Mouse (Mus musculus): ENCODE results near the gene Ccdc9. TPM values are rescaled to one million over a fixed set of nuclear protein-coding genes. Genes with fewer than 3 reads are reported as not detected.
A peak's percentile ranks its signal among the peaks of the same experiment; 100 is the strongest.
"Not testable (repeated sequence)": the region's sequence is repeated elsewhere in the genome, so short reads cannot be mapped to it uniquely, and the experiment has no call there.

Ccdc9 gene
- total RNA-seq, 1 experiment from 2014 or later = 53.6 TPM

DNA sequence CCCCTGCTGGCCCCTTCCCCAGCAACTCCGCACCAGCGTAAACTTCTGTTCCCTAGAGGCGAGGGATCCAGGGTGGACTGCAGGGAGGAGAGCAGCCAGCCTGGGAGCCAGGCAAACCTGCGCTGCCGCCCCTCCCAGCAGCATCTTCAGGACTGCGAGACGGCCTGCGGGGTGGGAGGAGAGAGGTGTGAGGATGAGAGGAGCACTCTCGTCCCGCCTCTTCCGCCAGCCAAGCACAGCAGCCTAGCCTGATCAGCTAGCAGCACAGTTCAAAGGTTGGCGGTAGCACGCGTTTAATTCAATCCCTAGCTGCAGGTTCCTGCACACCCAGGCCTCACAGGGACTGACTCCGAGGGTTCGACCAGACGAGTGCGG, 12.8 kb downstream of the Ccdc9 start:
- ATAC-seq (replicated peaks; ENCODE audit: low read depth, poor library complexity, severe bottlenecking) = peak; percentile 57

DNA sequence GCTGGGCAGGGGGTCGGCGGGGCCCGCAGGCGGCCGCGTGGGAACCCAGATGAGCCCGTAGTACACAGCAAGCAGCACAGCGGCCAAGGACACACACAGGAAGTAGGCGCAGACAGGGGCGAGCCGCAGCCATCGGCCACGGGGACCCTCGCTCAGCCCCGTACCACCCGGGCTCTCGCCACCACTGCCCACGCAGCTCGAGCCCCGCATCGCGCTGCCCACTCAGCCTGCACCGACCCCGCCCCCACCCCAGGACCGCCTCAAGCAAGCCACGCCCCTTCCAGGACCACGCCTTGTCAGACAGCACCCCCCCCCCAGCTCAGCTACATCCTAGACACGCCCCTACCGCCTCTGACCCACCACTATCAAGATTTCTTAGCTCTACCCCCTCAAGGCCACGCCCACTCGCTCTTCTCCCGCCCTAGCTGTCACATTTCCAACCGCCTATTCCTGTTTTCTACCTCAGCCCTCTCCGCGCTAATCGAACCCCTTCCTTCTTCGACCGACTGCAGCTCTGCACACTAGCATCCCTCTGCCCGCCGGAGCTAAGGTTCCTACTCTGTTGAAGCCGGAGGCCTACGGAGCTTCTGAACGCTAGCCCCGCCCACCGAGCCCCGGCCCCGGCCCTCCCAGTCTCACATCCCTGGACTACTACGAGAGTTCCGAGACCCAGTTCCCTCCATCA, 13.4 kb downstream of the Ccdc9 start, which contains the start of gene Inafm1:
TSS of gene Inafm1 (minus strand) at position 537 of the 685 bp plus-strand sequence.
- ATAC-seq (replicated peaks; ENCODE audit: low read depth, poor library complexity, severe bottlenecking) = peak; percentile 61

DNA sequence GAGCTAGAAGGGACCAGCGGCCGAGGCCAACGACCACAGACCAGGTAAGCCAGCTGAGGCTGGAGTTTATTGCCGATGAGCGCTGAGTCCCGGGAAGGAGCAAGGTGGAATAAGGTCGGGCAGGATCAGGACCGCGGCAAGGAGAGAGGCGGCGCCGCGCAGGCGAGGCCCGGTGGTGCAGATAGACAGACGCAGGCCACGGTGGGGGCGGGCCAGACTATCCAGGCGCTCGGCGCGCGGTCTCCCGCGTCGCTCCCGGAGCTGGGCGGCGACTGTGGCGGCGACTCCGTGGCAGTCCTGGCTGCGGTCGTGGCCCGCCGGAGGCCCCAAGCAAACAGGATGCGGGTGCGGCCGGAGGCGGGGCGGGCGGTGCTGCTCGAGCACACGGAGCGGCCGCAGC, 13.9 kb downstream of the Ccdc9 start:
- peak; percentile 31 for ATAC-seq (replicated peaks; ENCODE audit: low read depth, poor library complexity, severe bottlenecking)

- ATAC-seq (replicated peaks; ENCODE audit: low read depth, poor library complexity, severe bottlenecking) = no peak
Observed at GRCm38 (mm10) chr7:16271139-16271538, 15.5 kb downstream of the Ccdc9 start.

DNA sequence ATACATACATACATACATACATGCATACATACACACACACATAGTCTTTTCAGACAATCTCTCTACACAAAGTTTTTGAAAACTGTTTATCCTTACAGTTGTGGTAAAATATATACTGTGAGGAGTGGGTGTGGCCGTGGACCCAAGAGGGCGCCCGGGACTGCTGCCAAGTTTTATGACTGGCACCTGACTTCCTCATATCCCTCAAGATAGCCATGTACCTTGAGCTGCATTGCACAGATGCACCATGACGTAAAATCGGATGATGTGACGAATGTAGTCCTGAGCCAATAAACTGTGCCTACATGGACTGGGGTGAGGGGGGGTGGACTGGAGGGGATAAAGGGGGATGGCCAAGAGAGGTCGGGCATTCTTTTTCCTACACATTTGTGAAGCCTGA, 20.0 kb downstream of the Ccdc9 start:
- 0 out of 2 replicates have a peak, but pooled peaks have one; percentile 31 for ATAC-seq (replicated peaks; ENCODE audit: low read depth, poor library complexity, severe bottlenecking)

GRCm38 (mm10) chr7:16265856-16266255, 20.7 kb downstream of the Ccdc9 start:
- no peak for ATAC-seq (replicated peaks; ENCODE audit: low read depth, poor library complexity, severe bottlenecking)

- peak; percentile 39; the same call in 1 of the 2 replicates for ATAC-seq (replicated peaks; ENCODE audit: low read depth, poor library complexity, severe bottlenecking)
Observed at GRCm38 (mm10) chr7:16263843-16264242, 22.8 kb downstream of the Ccdc9 start.

GRCm38 (mm10) chr7:16263015-16263787, 23.4 kb downstream of the Ccdc9 start:
- peak; percentile 66 for ATAC-seq (replicated peaks; ENCODE audit: low read depth, poor library complexity, severe bottlenecking)

- ATAC-seq (replicated peaks; ENCODE audit: low read depth, poor library complexity, severe bottlenecking) = no peak
Observed at GRCm38 (mm10) chr7:16261097-16261496, 25.5 kb downstream of the Ccdc9 start.

DNA sequence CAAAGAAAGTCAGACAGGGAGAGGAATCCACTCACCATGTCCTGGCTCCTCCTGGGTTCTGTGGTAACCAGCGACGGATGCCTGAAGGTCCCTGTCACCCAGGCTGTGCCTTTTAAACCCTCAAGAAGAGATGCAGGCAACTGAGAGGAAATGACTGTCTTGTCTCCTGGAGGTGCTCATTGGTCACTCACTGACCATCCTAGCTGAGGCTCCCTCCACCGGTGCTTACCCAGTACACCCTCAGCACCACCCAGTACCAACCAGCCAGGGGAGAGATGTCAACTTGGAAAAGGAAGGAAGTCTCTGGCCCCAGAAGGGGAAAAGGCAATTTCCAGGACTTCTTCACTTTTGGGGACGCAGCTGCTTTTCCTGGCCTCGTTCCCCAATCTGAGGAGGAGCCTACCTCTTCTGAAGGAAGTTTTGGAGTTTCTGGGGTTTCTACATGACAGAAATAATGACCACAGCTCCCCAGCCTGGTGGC, 27.4 kb downstream of the Ccdc9 start, which contains the start of gene C5ar1:
TSS of gene C5ar1 (minus strand) at position 431 of the 481 bp plus-strand sequence.
- no peak for ATAC-seq (replicated peaks; ENCODE audit: low read depth, poor library complexity, severe bottlenecking)

DNA sequence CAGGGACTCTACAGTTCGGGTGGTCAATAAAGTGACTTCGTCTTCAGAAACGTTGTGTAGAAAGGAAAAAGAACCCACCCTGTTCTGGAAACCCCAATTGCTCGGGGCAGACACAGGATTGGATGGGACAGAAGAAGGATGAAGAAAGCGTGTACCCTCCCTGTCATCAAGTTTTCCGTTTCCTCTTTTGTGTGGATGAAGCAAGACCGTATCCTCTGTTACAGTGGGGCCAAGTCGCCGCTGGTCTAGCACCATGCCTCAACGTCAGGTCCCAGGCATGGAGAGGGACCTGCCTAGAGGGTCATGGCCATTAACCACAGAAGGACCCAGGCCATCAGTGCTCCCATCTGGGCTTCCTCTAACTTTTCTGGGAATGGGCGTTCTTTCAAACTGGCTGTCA, 28.8 kb downstream of the Ccdc9 start:
- peak; percentile 61 for ATAC-seq (replicated peaks; ENCODE audit: low read depth, poor library complexity, severe bottlenecking)

DNA sequence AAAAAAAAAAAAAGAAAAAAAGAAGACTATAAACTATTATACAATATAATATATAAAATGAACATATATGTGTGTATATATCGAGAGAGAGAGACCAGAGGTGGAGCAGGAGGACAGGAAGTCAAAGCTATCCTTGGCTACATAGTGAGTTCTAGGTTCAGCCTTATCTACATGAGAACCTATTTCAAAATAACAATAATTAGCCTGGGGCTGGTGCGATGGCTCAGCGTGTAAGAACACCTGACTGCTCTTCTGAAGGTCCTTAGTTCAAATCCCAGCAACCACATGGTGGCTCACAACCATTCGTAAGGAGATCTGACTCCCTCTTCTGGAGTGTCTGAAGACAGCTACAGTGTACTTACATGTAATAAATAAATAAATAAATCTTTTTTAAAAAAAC, 30.6 kb downstream of the Ccdc9 start:
- not testable (repeated sequence) for ATAC-seq (replicated peaks; ENCODE audit: low read depth, poor library complexity, severe bottlenecking)

DNA sequence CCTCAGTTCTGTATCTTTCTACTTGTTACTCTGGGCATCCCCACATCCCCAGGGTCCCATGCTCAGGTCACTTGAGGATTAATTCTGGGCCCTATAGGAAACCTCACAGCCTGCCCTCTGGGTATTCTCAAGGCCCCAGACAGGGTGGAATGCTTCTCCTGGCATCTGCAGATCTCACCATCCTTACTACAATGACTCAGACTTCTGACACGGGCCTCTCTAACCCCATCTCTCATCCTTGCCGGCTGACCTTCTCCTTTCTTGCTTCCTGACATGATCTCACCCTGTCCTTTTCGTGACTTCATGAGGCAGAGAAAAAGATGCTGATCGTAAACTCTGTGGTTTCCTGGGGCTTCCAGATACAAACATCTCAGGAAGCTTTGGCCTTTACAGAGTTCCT, 32.4 kb downstream of the Ccdc9 start:
- peak; percentile 47 for ATAC-seq (replicated peaks; ENCODE audit: low read depth, poor library complexity, severe bottlenecking)

GRCm38 (mm10) chr7:16250687-16251086, 35.9 kb downstream of the Ccdc9 start:
- peak; percentile 91 for ATAC-seq (replicated peaks; ENCODE audit: low read depth, poor library complexity, severe bottlenecking)

DNA sequence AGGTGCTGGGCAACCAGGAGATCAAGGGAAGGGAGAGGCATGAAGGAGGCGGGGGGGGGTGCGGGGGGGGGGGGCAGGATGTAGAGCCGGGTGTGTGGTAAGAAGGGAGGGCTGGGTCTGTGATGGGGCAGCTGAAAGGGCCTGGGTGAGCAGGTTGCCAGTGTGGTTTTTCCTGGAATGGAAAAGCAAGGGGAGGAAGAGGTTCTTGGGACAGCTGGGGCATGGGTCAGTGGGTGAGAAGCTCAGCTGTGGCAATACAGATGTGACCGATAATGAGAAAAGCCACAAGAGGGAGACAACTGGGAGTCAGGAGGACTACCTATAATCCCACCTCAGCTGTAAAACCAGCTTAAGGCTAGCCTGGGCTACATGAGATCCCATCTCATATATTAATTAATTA, 40.6 kb downstream of the Ccdc9 start:
- ATAC-seq (replicated peaks; ENCODE audit: low read depth, poor library complexity, severe bottlenecking) = no peak

- peak; percentile 68 for ATAC-seq (replicated peaks; ENCODE audit: low read depth, poor library complexity, severe bottlenecking)
Observed at GRCm38 (mm10) chr7:16244067-16244466, 42.5 kb downstream of the Ccdc9 start, which contains the start of gene C5ar2. C5ar2 (minus strand) TSS chr7:16244154.

DNA sequence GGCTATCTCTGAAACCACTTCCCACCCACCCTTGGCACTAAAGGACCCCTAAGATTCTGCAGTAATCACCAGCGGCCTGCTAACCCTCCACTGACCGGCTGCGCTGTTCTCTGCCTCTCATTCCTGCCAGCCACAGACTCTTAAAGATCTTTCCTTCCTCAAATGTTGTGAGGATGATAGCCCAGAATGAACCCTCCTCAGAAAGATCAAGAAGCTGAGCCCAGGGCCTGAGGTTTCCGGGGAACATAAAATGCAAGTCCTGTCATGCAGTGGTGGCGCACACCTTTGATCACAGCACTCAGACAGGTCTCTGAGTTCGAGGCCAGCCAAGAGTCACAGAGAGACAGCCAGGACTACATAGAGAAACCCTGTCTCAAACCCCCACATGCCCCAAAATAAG, 44.4 kb downstream of the Ccdc9 start:
- 0 out of 2 replicates have a peak, but pooled peaks have one; percentile 5 for ATAC-seq (replicated peaks; ENCODE audit: low read depth, poor library complexity, severe bottlenecking)

DNA sequence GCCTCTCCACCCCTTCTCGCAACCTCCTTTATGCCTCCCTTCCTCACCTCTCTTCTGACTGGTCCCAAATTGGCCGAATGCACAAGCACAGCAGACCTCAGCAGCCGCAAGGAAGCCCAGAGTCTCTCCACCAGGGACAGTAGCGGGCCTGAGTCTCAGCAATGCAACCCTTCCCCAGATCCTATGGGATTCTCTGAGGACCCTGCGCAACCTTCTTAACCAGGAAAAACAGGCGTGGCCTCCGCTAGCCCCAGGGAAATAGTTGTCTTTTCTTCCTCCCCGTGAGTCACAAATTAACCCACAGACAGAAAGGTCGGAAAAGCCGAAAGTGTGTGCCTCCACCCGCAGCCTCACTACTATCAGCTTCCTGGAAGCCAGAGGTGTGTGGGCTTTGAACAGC, 44.8 kb downstream of the Ccdc9 start:
- 0 out of 2 replicates have a peak, but pooled peaks have one; percentile 3 for ATAC-seq (replicated peaks; ENCODE audit: low read depth, poor library complexity, severe bottlenecking)

GRCm38 (mm10) chr7:16240978-16241303, 45.7 kb downstream of the Ccdc9 start:
- ATAC-seq (replicated peaks; ENCODE audit: low read depth, poor library complexity, severe bottlenecking) = no peak

- peak; percentile 29; the same call in 1 of the 2 replicates for ATAC-seq (replicated peaks; ENCODE audit: low read depth, poor library complexity, severe bottlenecking)
Observed at GRCm38 (mm10) chr7:16240281-16240977, 46.2 kb downstream of the Ccdc9 start.
